Mouse (Mus musculus): ENCODE measurements at regions not wholly inside any gene's neighbourhood (a gene's known extent, or its start where the extent isn't known, plus 50 kb on each side); places are given as distances from the start of the nearest gene placed in this dataset.

DNA sequence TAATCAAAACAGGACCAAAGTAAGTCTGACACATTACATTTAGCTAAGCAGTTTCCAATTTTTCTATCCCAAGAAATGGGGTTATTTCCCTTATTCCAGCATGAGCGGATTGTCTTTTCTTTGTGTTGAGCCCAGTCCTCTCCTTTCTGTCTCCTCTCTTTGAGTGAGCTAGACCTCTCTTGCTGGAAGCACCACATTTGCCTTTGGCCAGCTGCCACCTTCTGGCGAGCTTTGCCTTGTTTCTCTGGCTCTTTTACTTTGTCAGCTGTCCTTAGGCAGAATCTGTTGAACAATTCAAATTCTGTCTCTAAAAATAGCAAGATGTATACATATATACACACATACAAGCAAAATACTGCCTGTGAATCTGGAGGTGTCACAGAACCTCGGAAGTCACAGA, 76.1 kb upstream of the Commd8 start:
- TF ChIP-seq CTCF (conservative IDR thresholded peaks at IDR 0.05; ENCODE audit: low read length) (no peak), NANOG (IDR thresholded peaks at IDR 0.05; ENCODE audit: borderline replicate concordance, low read length) (no peak), POU5F1 (IDR thresholded peaks at IDR 0.05; ENCODE audit: borderline replicate concordance, low read length) (no peak)
